ENCODE assay signal across 9 mouse cellular contexts in genomic region chr11:75148332-75149035, GRCm38 (mm10). TPM values are rescaled to one million over a fixed set of nuclear protein-coding genes. Genes with fewer than 3 reads are reported as not detected.
A peak's percentile ranks its signal among the peaks of the same experiment; 100 is the strongest.
DNase-seq lines count a peak whose midpoint lies in the region; ATAC-seq and TF ChIP-seq lines count a peak whose summit lies in the region.
"Had no signal": no experiment of that assay in that cellular context is flagged by ENCODE, and none has a peak within 500 bp of the region (broad histone marks: within the 10 kb centered on the region; RNA-seq: fewer than 3 reads in every experiment).

No protein-coding gene starts in this region.

- H3K4me3 ChIP-seq in gastrocnemius, adult 2 months: no peak overlapping the region
- no peak overlapping the region for H3K4me3 ChIP-seq in ES-Bruce4 (ENCODE audit: low read depth, low read length)
- no peak overlapping the region for H3K4me3 ChIP-seq in heart, embryonic 12.5 days
- no peak overlapping the region for H3K4me3 ChIP-seq in limb, embryonic 11.5 days (ENCODE audit: low read depth, low read length)

- no peaks in the 10 kb centered on the region for H3K27me3 ChIP-seq in ES-Bruce4 (ENCODE audit: control insufficient read depth, insufficient read depth, low read length, poor library complexity, severe bottlenecking)
- H3K27me3 ChIP-seq in heart, embryonic 12.5 days (replicated peaks): no peaks in the 10 kb centered on the region
- H3K27me3 ChIP-seq in limb, embryonic 11.5 days (ENCODE audit: control insufficient read depth, insufficient read depth, low read length): no peaks in the 10 kb centered on the region

- 0 out of 2 replicates have a peak overlapping the region, but pooled peaks have one; percentile 3 for H3K4me2 ChIP-seq in heart, embryonic 12.5 days
- peak overlapping the region; percentile 25; the same call in 1 of the 2 replicates for H3K4me2 ChIP-seq in limb, embryonic 11.5 days (ENCODE audit: low read depth, severe bottlenecking)

- no peak; the same call in 1 of the 2 replicates for ATAC-seq in heart, embryonic 12.5 days (ENCODE audit: insufficient number of reproducible peaks, low FRiP score)
- no peak for ATAC-seq in limb, embryonic 11.5 days (ENCODE audit: insufficient number of reproducible peaks, low FRiP score, low TSS enrichment, low read depth)
- ATAC-seq in megakaryocyte progenitor cell, adult 5-6 weeks (replicated peaks; ENCODE audit: poor library complexity): no peak

- no peak for DNase-seq in gastrocnemius, adult 2 months
- no peak for DNase-seq in gastrocnemius, postnatal 36 days
- peak; percentile 23 for DNase-seq in limb, embryonic 11.5 days (ENCODE audit: low spot score)
- DNase-seq in urinary bladder, postnatal 14 days (ENCODE audit: low spot score): no peak
- DNase-seq in layer of hippocampus, adult 11-12 months (ENCODE audit: low spot score): no peak
- DNase-seq: cerebellum, postnatal 36 days had no signal

- H3K9me3 ChIP-seq in ES-Bruce4 (replicated peaks; ENCODE audit: control insufficient read depth, insufficient read depth, low read length, poor library complexity, severe bottlenecking): no peaks in the 10 kb centered on the region
- H3K9me3 ChIP-seq in heart, embryonic 12.5 days (replicated peaks): no peaks in the 10 kb centered on the region
- H3K9me3 ChIP-seq in limb, embryonic 11.5 days (ENCODE audit: control insufficient read depth, low read length): no peaks in the 10 kb centered on the region

- peak overlapping the region; percentile 84 for H3K27ac ChIP-seq in gastrocnemius, adult 2 months
- H3K27ac ChIP-seq in ES-Bruce4 (ENCODE audit: insufficient read depth, low read length): 0 out of 2 replicates have a peak overlapping the region, but pooled peaks have one; percentile 10
- peak overlapping the region; percentile 86 for H3K27ac ChIP-seq in heart, embryonic 12.5 days (ENCODE audit: poor library complexity, severe bottlenecking)
- H3K27ac ChIP-seq in limb, embryonic 11.5 days (replicated peaks; ENCODE audit: low read depth, low read length): peak overlapping the region; percentile 91

- no peak for TF ChIP-seq CTCF in gastrocnemius, adult 2 months (IDR thresholded peaks at IDR 0.05)
- TF ChIP-seq CTCF in ES-Bruce4 (IDR thresholded peaks at IDR 0.05; ENCODE audit: low read depth, low read length): no peak

- H3K36me3 ChIP-seq in ES-Bruce4 (ENCODE audit: control insufficient read depth, insufficient read depth, low read length, poor library complexity, severe bottlenecking): 0 out of 2 replicates have a peak, but pooled peaks cover 3% of the 10 kb centered on the region
- H3K36me3 ChIP-seq in heart, embryonic 12.5 days: peaks cover 25% of the 10 kb centered on the region
- H3K36me3 ChIP-seq in limb, embryonic 11.5 days (ENCODE audit: control insufficient read depth, insufficient read depth, low read length): no peaks in the 10 kb centered on the region

- no peak overlapping the region for H3K9ac ChIP-seq in ES-Bruce4 (ENCODE audit: low read depth, poor library complexity, severe bottlenecking)
- peak overlapping the region; percentile 55; the same call in 1 of the 2 replicates for H3K9ac ChIP-seq in heart, embryonic 12.5 days
- no peak overlapping the region for H3K9ac ChIP-seq in limb, embryonic 11.5 days (ENCODE audit: low read length)

- 82% methylated on average over 10 of the region's 11 CpGs for WGBS in heart, embryonic 12.5 days
- 80% methylated on average over 11 of the region's 11 CpGs for WGBS in limb, embryonic 11.5 days

- no peak for TF ChIP-seq EP300 in ES-Bruce4 (IDR thresholded peaks at IDR 0.05; ENCODE audit: insufficient read depth, low read depth, low read length)

- TF ChIP-seq POLR2A in ES-Bruce4 (IDR thresholded peaks at IDR 0.05; ENCODE audit: insufficient read depth, low read length): no peak

- intact Hi-C loops in gastrocnemius, adult 2 months (cut with DNase I): no loop called here
- intact Hi-C loops in gastrocnemius, postnatal 36 days (cut with DNase I): no loop called here

- H3K4me1 ChIP-seq in ES-Bruce4 (ENCODE audit: control insufficient read depth, insufficient read depth, low read length): peaks cover 5% of the 10 kb centered on the region
- peaks cover 37% of the 10 kb centered on the region for H3K4me1 ChIP-seq in heart, embryonic 12.5 days (replicated peaks)
- peaks cover 22% of the 10 kb centered on the region for H3K4me1 ChIP-seq in limb, embryonic 11.5 days (ENCODE audit: control insufficient read depth, insufficient read depth, low read length)

RNA-seq across cellular contexts. Expression of gene Hic1, which starts 20.8 kb away (rescaled TPM):
- 1 to 10 TPM; 4.6 to 6.6 TPM for total RNA-seq in gastrocnemius, adult 2 months (2021)
- total RNA-seq in gastrocnemius, postnatal 36 days (2021): 1 to 10 TPM; 5.1 to 7.2 TPM
- 0.28 and 0.38 TPM in 2 replicates for polyA plus RNA-seq in ES-Bruce4 (2011; ENCODE audit: insufficient read depth, insufficient read length, low read depth, missing spikeins)
- 13.3 and 13.8 TPM in 2 replicates for polyA plus RNA-seq in heart, embryonic 12.5 days (2016; fragmentation: Nextera tagmentation; extraction: Ambion mirVana)
- 4.1 and 4.5 TPM in 2 replicates for polyA plus RNA-seq in limb, embryonic 11.5 days (2014; fragmentation: Nextera tagmentation; extraction: Ambion mirVana)
- total RNA-seq in megakaryocyte progenitor cell, adult 5-6 weeks (2015): 0.02 TPM in 1 of 2 replicates, not detected in the other
- total RNA-seq in megakaryocyte progenitor cell, adult 5-6 weeks (2017): not detected in 2 replicates

RNA-seq across cellular contexts. Expression of gene Ovca2, which starts 30.2 kb away (rescaled TPM):
- 1 to 10 TPM; 2.5 to 3.6 TPM for total RNA-seq in gastrocnemius, adult 2 months (2021)
- 1 to 10 TPM; 2.4 to 3.0 TPM for total RNA-seq in gastrocnemius, postnatal 36 days (2021)
- polyA plus RNA-seq in ES-Bruce4 (2011; ENCODE audit: insufficient read depth, insufficient read length, low read depth, missing spikeins): 13.1 and 14.2 TPM in 2 replicates
- polyA plus RNA-seq in heart, embryonic 12.5 days (2016; fragmentation: Nextera tagmentation; extraction: Ambion mirVana): 19.4 and 20.5 TPM in 2 replicates
- polyA plus RNA-seq in limb, embryonic 11.5 days (2014; fragmentation: Nextera tagmentation; extraction: Ambion mirVana): 38.2 and 39.8 TPM in 2 replicates
- 20.8 and 26.3 TPM in 2 replicates for total RNA-seq in megakaryocyte progenitor cell, adult 5-6 weeks (2015)
- 14.5 and 16.5 TPM in 2 replicates for total RNA-seq in megakaryocyte progenitor cell, adult 5-6 weeks (2017)

RNA-seq across cellular contexts. Expression of gene Dph1, which starts 42.6 kb away (rescaled TPM):
- total RNA-seq in gastrocnemius, adult 2 months (2021): 1 to 10 TPM; 5.5 to 6.2 TPM
- total RNA-seq in gastrocnemius, postnatal 36 days (2021): 1 to 10 TPM; 4.9 to 5.2 TPM
- 11.9 and 16.6 TPM in 2 replicates for polyA plus RNA-seq in ES-Bruce4 (2011; ENCODE audit: insufficient read depth, insufficient read length, low read depth, missing spikeins)
- 23.3 and 23.5 TPM in 2 replicates for polyA plus RNA-seq in heart, embryonic 12.5 days (2016; fragmentation: Nextera tagmentation; extraction: Ambion mirVana)
- polyA plus RNA-seq in limb, embryonic 11.5 days (2014; fragmentation: Nextera tagmentation; extraction: Ambion mirVana): 24.1 and 25.5 TPM in 2 replicates
- 3.3 and 7.4 TPM in 2 replicates for total RNA-seq in megakaryocyte progenitor cell, adult 5-6 weeks (2015)
- 9.2 and 9.5 TPM in 2 replicates for total RNA-seq in megakaryocyte progenitor cell, adult 5-6 weeks (2017)

RNA-seq across cellular contexts. Expression of gene Rtn4rl1, which starts 45.1 kb away (rescaled TPM):
- total RNA-seq in gastrocnemius, adult 2 months (2021): 1 to 10 TPM in 1 of 2 experiments, under 1 TPM in 1; 0.54 to 1.1 TPM
- total RNA-seq in gastrocnemius, postnatal 36 days (2021): 1 to 10 TPM; 1.0 TPM
- polyA plus RNA-seq in ES-Bruce4 (2011; ENCODE audit: insufficient read depth, insufficient read length, low read depth, missing spikeins): 0.96 and 1.6 TPM in 2 replicates
- polyA plus RNA-seq in heart, embryonic 12.5 days (2016; fragmentation: Nextera tagmentation; extraction: Ambion mirVana): 16.3 and 16.8 TPM in 2 replicates
- 0.75 and 0.78 TPM in 2 replicates for polyA plus RNA-seq in limb, embryonic 11.5 days (2014; fragmentation: Nextera tagmentation; extraction: Ambion mirVana)
- total RNA-seq in megakaryocyte progenitor cell, adult 5-6 weeks (2015): 0.49 and 1.1 TPM in 2 replicates
- total RNA-seq in megakaryocyte progenitor cell, adult 5-6 weeks (2017): 0.20 and 0.42 TPM in 2 replicates

Comparison
In these comparisons a context has a peak if more than half of its experiments do, and no peak if none do; other contexts are left out.
1. H3K27ac ChIP-seq: peak in every context shown above with its lines; median percentile 91 in limb, embryonic 11.5 days; 86 in heart, embryonic 12.5 days; 84 in gastrocnemius, adult 2 months; 10 in ES-Bruce4.
2. RNA of gene Hic1, which starts 20.8 kb away (total RNA-seq): 5.1 to 7.2 TPM in gastrocnemius, postnatal 36 days and 4.6 to 6.6 TPM in gastrocnemius, adult 2 months; 0.02 TPM in megakaryocyte progenitor cell, adult 5-6 weeks; every median in the first group is over 4 times any median in the second.